Mouse (Mus musculus) olfactory bulb, adult 2 months (tissue): ENCODE measurements around the gene Slc16a9.

Experiments
- CTCF ChIP-seq: fragments of 200-500 bp; IDR thresholded peaks from 2 replicates; pipeline ENCODE4 v1.5.1; 2012; ENCODE audit warnings: low read depth, mild to moderate bottlenecking, low read length, moderate library complexity; ENCODE audit not compliant: insufficient read depth
- POLR2A ChIP-seq: fragments of 200-500 bp; IDR thresholded peaks from 2 replicates; pipeline ENCODE4 v1.6.1; 2012; ENCODE audit warnings: mild to moderate bottlenecking, low read depth, low read length, moderate library complexity; ENCODE audit not compliant: insufficient read depth

- no peak for TF ChIP-seq CTCF
- TF ChIP-seq POLR2A = no peak
These were observed 65.7 kb downstream of the Slc16a9 start for GRCm38 (mm10) chr10:70310646-70311045.
